ENCODE assay signal across 32 mouse cellular contexts in genomic region chr7:49954834-49955233, GRCm38 (mm10). TPM values are rescaled to one million over a fixed set of nuclear protein-coding genes. Genes with fewer than 3 reads are reported as not detected.
"Had no signal": no experiment of that assay in that cellular context is flagged by ENCODE, and none has a peak within 500 bp of the region (broad histone marks: within the 10 kb centered on the region; RNA-seq: fewer than 3 reads in every experiment).

No protein-coding gene starts in this region.

- H3K27ac ChIP-seq: heart, adult 2 months; heart, embryonic 13.5 days; heart, embryonic 15.5 days; hindbrain, embryonic 15.5 days; hindbrain, postnatal 0 days; kidney, embryonic 15.5 days; kidney, postnatal 0 days; limb, embryonic 13.5 days; limb, embryonic 15.5 days had no signal

- H3K4me2 ChIP-seq: heart, embryonic 11.5 days; heart, embryonic 13.5 days; heart, embryonic 15.5 days; hindbrain, embryonic 13.5 days; hindbrain, embryonic 15.5 days; kidney, embryonic 15.5 days; limb, embryonic 13.5 days; limb, embryonic 15.5 days had no signal

- DNase-seq: gastrocnemius, postnatal 14 days; gastrocnemius, postnatal 36 days; heart, adult 11 months; heart, adult 2 months; heart, postnatal 14 days; heart, postnatal 36 days; kidney, adult 11 months; kidney, adult 9 months; kidney, postnatal 14 days; kidney, postnatal 36 days; layer of hippocampus, adult 9-11 months; layer of hippocampus, postnatal 36 days; left cerebral cortex, postnatal 4 days had no signal

- H3K4me1 ChIP-seq: heart, embryonic 13.5 days; heart, embryonic 15.5 days; hindbrain, embryonic 15.5 days; limb, embryonic 13.5 days; limb, embryonic 15.5 days had no signal

- H3K27me3 ChIP-seq: heart, embryonic 13.5 days; heart, embryonic 15.5 days; hindbrain, embryonic 15.5 days; kidney, embryonic 15.5 days; limb, embryonic 15.5 days had no signal

- H3K9ac ChIP-seq: heart, embryonic 13.5 days; heart, embryonic 15.5 days; hindbrain, embryonic 13.5 days; hindbrain, embryonic 15.5 days; kidney, embryonic 15.5 days; limb, embryonic 13.5 days; limb, embryonic 15.5 days had no signal

- H3K36me3 ChIP-seq: heart, embryonic 13.5 days; heart, embryonic 15.5 days; hindbrain, embryonic 15.5 days; kidney, embryonic 15.5 days; limb, embryonic 13.5 days; limb, embryonic 15.5 days had no signal

- H3K4me3 ChIP-seq: heart, adult 2 months; heart, embryonic 13.5 days; heart, embryonic 15.5 days; hindbrain, embryonic 13.5 days; hindbrain, embryonic 15.5 days; kidney, embryonic 15.5 days; limb, embryonic 13.5 days; limb, embryonic 15.5 days had no signal

- H3K9me3 ChIP-seq: heart, embryonic 13.5 days; heart, embryonic 15.5 days; hindbrain, embryonic 13.5 days; hindbrain, embryonic 15.5 days; kidney, embryonic 15.5 days; limb, embryonic 13.5 days; limb, embryonic 15.5 days had no signal

- ATAC-seq: hindbrain, postnatal 0 days had no signal

RNA-seq across cellular contexts. Expression of gene Nell1, which starts 19.8 kb away (rescaled TPM):
- total RNA-seq: gastrocnemius, postnatal 36 days; heart, adult 2 months; heart, postnatal 14 days; heart, postnatal 36 days; hematopoietic stem cell, adult 5-6 weeks; liver, adult 2 months had no signal
- polyA plus RNA-seq: heart, adult 2 months; kidney, adult 2 months; liver, adult 2 months had no signal

RNA-seq across cellular contexts. Expression of gene Slc6a5, which starts 44.9 kb away (rescaled TPM):
- total RNA-seq: gastrocnemius, adult 18-20 months; gastrocnemius, adult 8-10 months; gastrocnemius, postnatal 14 days; gastrocnemius, postnatal 36 days; heart, adult 2 months; heart, postnatal 14 days; heart, postnatal 36 days; hematopoietic stem cell, adult 5-6 weeks; left cerebral cortex, postnatal 4 days; liver, adult 2 months had no signal
- polyA plus RNA-seq: heart, embryonic 11.5 days; heart, embryonic 13.5 days; heart, embryonic 15.5 days; heart, postnatal 0 days; intestine, embryonic 14.5 days; kidney, adult 2 months; kidney, postnatal 0 days; large intestine, adult 2 months; limb, embryonic 11.5 days; liver, adult 2 months had no signal
